Mouse (Mus musculus) MEL (cell line): ENCODE measurements at regions not wholly inside any gene's neighbourhood (a gene's known extent, or its start where the extent isn't known, plus 50 kb on each side); places are given as distances from the start of the nearest gene placed in this dataset.

Experiments used
- DNase-seq: peaks from one replicate; pipeline ENCODE4 v3.0.0; 2011; ENCODE audit warnings: low read depth, low spot score
- H3K27ac ChIP-seq: 2 replicates; pipeline ENCODE4 v1.5.1; 2012; ENCODE audit warnings: low read depth, mild to moderate bottlenecking, control low read depth, low read length, moderate library complexity; ENCODE audit not compliant: control insufficient read depth
- H3K27me3 ChIP-seq, 2 experiments: fragments of 150-350 bp in 1 of 2; sonication (generic) in 1 of 2; 2 replicates each; pipeline ENCODE4 v1.6.1; 2012; ENCODE audit warnings: low read length in 2 of 2, mild to moderate bottlenecking in 2 of 2, improper control_type of control experiment in 1 of 2, moderate library complexity in 1 of 2; ENCODE audit not compliant: insufficient read depth in 2 of 2, control insufficient read depth in 1 of 2
- H3K36me3 ChIP-seq, 2 experiments: 2 replicates each; pipeline ENCODE4 v1.6.1; 2012 to 2014; ENCODE audit warnings: low read length in 2 of 2, improper control_type of control experiment in 1 of 2, inconsistent platforms in 1 of 2, mild to moderate bottlenecking in 1 of 2; ENCODE audit not compliant: insufficient read depth in 2 of 2, control insufficient read depth in 1 of 2
- H3K4me1 ChIP-seq, 2 experiments: fragments of 150-350 bp in 1 of 2; sonication (generic) in 1 of 2; 2 replicates each; pipeline ENCODE4 v1.6.1; 2012; ENCODE audit warnings: low read length in 2 of 2, improper control_type of control experiment in 1 of 2, mild to moderate bottlenecking in 1 of 2; ENCODE audit not compliant: insufficient read depth in 2 of 2, control insufficient read depth in 1 of 2
- H3K4me3 ChIP-seq, 2 experiments: fragments of 150-350 bp in 1 of 2; sonication (generic) in 1 of 2; 2 replicates each; pipeline ENCODE4 v1.5.1; 2012; ENCODE audit warnings: low read depth in 2 of 2, low read length in 2 of 2, mild to moderate bottlenecking in 2 of 2, moderate library complexity in 2 of 2, control low read depth in 1 of 2, improper control_type of control experiment in 1 of 2; ENCODE audit not compliant: control insufficient read depth in 1 of 2, insufficient read depth in 1 of 2
- H3K79me2 ChIP-seq: 2 replicates; pipeline ENCODE4 v1.6.1; 2012; ENCODE audit warnings: mild to moderate bottlenecking, low read length, moderate library complexity; ENCODE audit not compliant: control insufficient read depth, poor library complexity, insufficient read depth
- H3K9ac ChIP-seq: 2 replicates; pipeline ENCODE4 v1.6.1; 2012; ENCODE audit warnings: low read depth, mild to moderate bottlenecking, control low read depth, low read length, moderate library complexity; ENCODE audit not compliant: control insufficient read depth, poor library complexity, severe bottlenecking
- H3K9me3 ChIP-seq: fragments of 150-350 bp; sonication (generic); replicated peaks from 2 replicates; pipeline ENCODE4 v1.6.1; 2012; ENCODE audit warnings: mild to moderate bottlenecking, low read length, improper control_type of control experiment, moderate library complexity; ENCODE audit not compliant: insufficient read depth
- CTCF ChIP-seq, 3 experiments: IDR thresholded peaks in 2 of 3; conservative IDR thresholded peaks in 1 of 3; 2 replicates each; pipeline ENCODE4 v1.5.1; 2011 to 2012; ENCODE audit warnings: low read length in 3 of 3, low read depth in 2 of 3, mild to moderate bottlenecking in 2 of 3, improper control_type of control experiment in 1 of 3, inconsistent platforms in 1 of 3, mixed read lengths in 1 of 3, moderate library complexity in 1 of 3; ENCODE audit not compliant: control insufficient read depth in 1 of 3, insufficient read depth in 1 of 3, poor library complexity in 1 of 3, severe bottlenecking in 1 of 3
- EP300 ChIP-seq, 2 experiments: IDR thresholded peaks; 2 replicates each; pipeline ENCODE4 v1.6.1; 2011; ENCODE audit warnings: improper control_type of control experiment in 2 of 2, low read length in 2 of 2, low read depth in 1 of 2, mild to moderate bottlenecking in 1 of 2
- ETS1 ChIP-seq: IDR thresholded peaks from 2 replicates; pipeline ENCODE4 v1.6.1; 2012; ENCODE audit warnings: low read depth, mild to moderate bottlenecking, inconsistent platforms, low read length, improper control_type of control experiment, moderate library complexity
- GATA1 ChIP-seq: IDR thresholded peaks from 2 replicates; pipeline ENCODE4 v1.6.1; 2011; ENCODE audit warnings: low read depth, low read length, improper control_type of control experiment
- MAZ ChIP-seq: IDR thresholded peaks from 2 replicates; pipeline ENCODE4 v1.6.1; 2012; ENCODE audit warnings: low read depth, mild to moderate bottlenecking, inconsistent platforms, low read length, improper control_type of control experiment
- MXI1 ChIP-seq: IDR thresholded peaks from 2 replicates; pipeline ENCODE4 v1.6.1; 2011; ENCODE audit warnings: mild to moderate bottlenecking, low read depth, low read length, improper control_type of control experiment
- MYC ChIP-seq: IDR thresholded peaks from 2 replicates; pipeline ENCODE4 v1.6.1; 2011; ENCODE audit warnings: low read depth, mild to moderate bottlenecking, low read length, improper control_type of control experiment, moderate library complexity
- NRF1 ChIP-seq: IDR thresholded peaks from 2 replicates; pipeline ENCODE4 v1.6.1; 2014; ENCODE audit warnings: low read depth, mild to moderate bottlenecking, inconsistent platforms, low read length, improper control_type of control experiment, moderate library complexity; ENCODE audit not compliant: poor library complexity, insufficient read depth, severe bottlenecking
- RAD21 ChIP-seq: IDR thresholded peaks from 2 replicates; pipeline ENCODE4 v1.6.1; 2011; ENCODE audit warnings: mild to moderate bottlenecking, low read depth, low read length, improper control_type of control experiment
- RCOR1 ChIP-seq: IDR thresholded peaks from 2 replicates; pipeline ENCODE4 v1.6.1; 2012; ENCODE audit warnings: low read depth, mild to moderate bottlenecking, inconsistent platforms, low read length, improper control_type of control experiment
- SMC3 ChIP-seq: IDR thresholded peaks from 2 replicates; pipeline ENCODE4 v1.6.1; 2011; ENCODE audit warnings: low read depth, low read length, improper control_type of control experiment
- TBP ChIP-seq: IDR thresholded peaks from 2 replicates; pipeline ENCODE4 v1.8.0; 2011; ENCODE audit warnings: low read depth, low read length, improper control_type of control experiment
- TCF12 ChIP-seq: IDR thresholded peaks from 2 replicates; pipeline ENCODE4 v1.6.1; 2014; ENCODE audit warnings: low read depth, mild to moderate bottlenecking, inconsistent platforms, low read length, improper control_type of control experiment, moderate library complexity
- ZMIZ1 ChIP-seq: IDR thresholded peaks from 2 replicates; pipeline ENCODE4 v1.6.1; 2012; ENCODE audit warnings: low read depth, mild to moderate bottlenecking, inconsistent platforms, low read length, improper control_type of control experiment, moderate library complexity
- ZNF384 ChIP-seq: IDR thresholded peaks from 2 replicates; pipeline ENCODE4 v1.6.1; 2012; ENCODE audit warnings: low read depth, mild to moderate bottlenecking, inconsistent platforms, low read length, improper control_type of control experiment

DNA sequence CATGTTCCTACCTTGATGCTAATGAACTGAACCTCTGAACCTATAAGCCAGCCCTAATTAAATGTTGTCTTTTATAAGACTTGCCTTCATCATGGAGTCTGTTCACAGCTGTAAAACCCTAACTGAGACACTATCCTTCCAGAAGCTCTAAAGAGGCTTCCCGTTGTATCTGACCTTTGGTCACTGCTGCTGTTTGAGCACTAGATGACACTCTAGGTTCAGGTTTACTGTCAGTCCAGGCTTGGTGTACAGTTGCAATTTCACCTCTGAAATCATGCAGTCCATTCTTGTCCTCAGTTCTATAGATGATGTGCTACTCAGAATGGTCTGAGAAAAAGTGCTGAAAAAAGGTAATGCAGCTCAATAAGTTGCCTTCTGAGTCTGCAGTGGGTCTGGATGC is 221.9 kb upstream of the Zpld1 start:
- no peaks in the 10 kb centered on the region for H3K79me2 ChIP-seq
- H3K4me3 ChIP-seq, result no peak overlapping the region
- H3K27ac ChIP-seq, result no peak overlapping the region
- H3K9ac ChIP-seq, result no peak overlapping the region
- H3K36me3 ChIP-seq, result peaks cover 0 to 3% of the 10 kb centered on the region in 2 experiments; a peak in 2 of 4 replicates
- H3K27me3 ChIP-seq, result no peaks in the 10 kb centered on the region
- H3K9me3 ChIP-seq, result no peaks in the 10 kb centered on the region
- DNase-seq, result no peak
- TF ChIP-seq RCOR1 (no peak), ZNF384 (no peak), GATA1 (no peak), SMC3 (peak; percentile 14; the same call in 1 of the 2 replicates), MYC (no peak), TCF12 (no peak), RAD21 (peak; percentile 31), NRF1 (no peak), CTCF (IDR thresholded peaks at IDR 0.05 in 2 of 3, conservative IDR thresholded peaks at IDR 0.05 in 1 of 3; ENCODE audit: control insufficient read depth in 1 of 3, insufficient read depth in 1 of 3, low read depth in 2 of 3, low read length in 3 of 3, poor library complexity in 1 of 3, severe bottlenecking in 1 of 3) (peak in 1 of 3 experiments; percentile 24; a peak in 1 of 6 replicates)
- peaks cover 6 to 13% of the 10 kb centered on the region in 2 experiments for H3K4me1 ChIP-seq

GRCm38 (mm10) chr16:55516994-55517393 is 219.2 kb upstream of the Zpld1 start:
- Histone ChIP-seq H3K27ac (no peak overlapping the region), H3K27me3 (no peaks in the 10 kb centered on the region), H3K9ac (no peak overlapping the region), H3K36me3 (peaks cover 0 to 3% of the 10 kb centered on the region in 2 experiments; a peak in 1 of 4 replicates), H3K79me2 (no peaks in the 10 kb centered on the region), H3K4me3 (peak overlapping the region in 1 of 2 experiments; percentile 59; a peak in 2 of 4 replicates), H3K9me3 (no peaks in the 10 kb centered on the region), H3K4me1 (peaks cover 3 to 13% of the 10 kb centered on the region in 2 experiments)
- peak; percentile 9 for DNase-seq
- TF ChIP-seq TCF12 (0 out of 2 replicates have a peak, but pooled peaks have one; percentile 17), ETS1 (no peak), ZNF384 (0 out of 2 replicates have a peak, but pooled peaks have one; percentile 6), TBP (no peak), ZMIZ1 (no peak), EP300 (IDR thresholded peaks at IDR 0.05; ENCODE audit: low read depth in 1 of 2, low read length in 2 of 2) (peak in 1 of 2 experiments; percentile 42; a peak in 1 of 4 replicates), MAZ (no peak), MXI1 (no peak)
